Mouse (Mus musculus) left cerebral cortex, postnatal 25 days (tissue): Measurements from ENCODE around the gene Ccn6. TPM values are rescaled to one million over a fixed set of nuclear protein-coding genes. Genes with fewer than 3 reads are reported as not detected.
"Not testable (repeated sequence)": the region's sequence is repeated elsewhere in the genome, so short reads cannot be mapped to it uniquely, and the experiment has no call there.

Experiments
- DNase-seq, 2 experiments: peaks; one replicate each; pipeline ENCODE4 v3.0.0; 2022; ENCODE audit warnings: low spot score in 2 of 2, mixed read lengths in 1 of 2
- intact Hi-C: fragments of 180-260 bp; cut with DNase I; formaldehyde crosslinking; loops from one replicate; pipeline ENCODE4 v1.15.1; 2025
- total RNA-seq, 2 experiments: library from RNA; stranded (reverse); gene quantifications; 2 replicates each; pipeline ENCODE4 v1.2.3; 2021

Ccn6 gene
- total RNA-seq = under 1 TPM; 0.25 to 0.39 TPM

GRCm38 (mm10) chr10:39163694-39164093 is at the start of gene Ccn6:
Gene Ccn6, minus strand, starts transcription at chr10:39163794.
- intact Hi-C loops = no loop called here

GRCm38 (mm10) chr10:39210031-39210430 is 46.4 kb upstream of the Ccn6 start:
- intact Hi-C loops = no loop called here
- no peak for DNase-seq

More at GRCm38 (mm10) chr10:39163694-39164093, at the start of gene Ccn6:
- DNase-seq = no peak

GRCm38 (mm10) chr10:39209161-39210025 is 45.8 kb upstream of the Ccn6 start:
- intact Hi-C loops = no loop called here
- DNase-seq = peak; percentile 3 to 15

- intact Hi-C loops = no loop called here
- DNase-seq = no peak
Observed at GRCm38 (mm10) chr10:39208712-39209111, 45.1 kb upstream of the Ccn6 start.

- intact Hi-C loops = no loop called here
- DNase-seq = no peak
Observed at GRCm38 (mm10) chr10:39207310-39207855, 43.8 kb upstream of the Ccn6 start.

GRCm38 (mm10) chr10:39202490-39202889 is 38.9 kb upstream of the Ccn6 start:
- intact Hi-C loops = no loop called here
- DNase-seq = no peak

- intact Hi-C loops, DNase-seq: not testable (repeated sequence)
Observed at GRCm38 (mm10) chr10:39198216-39198615, 34.6 kb upstream of the Ccn6 start.

- intact Hi-C loops = no loop called here
- DNase-seq = no peak
Observed at GRCm38 (mm10) chr10:39192673-39193072, 29.1 kb upstream of the Ccn6 start.

- intact Hi-C loops = no loop called here
- DNase-seq = no peak
Observed at GRCm38 (mm10) chr10:39185545-39185906, 21.9 kb upstream of the Ccn6 start.

GRCm38 (mm10) chr10:39184864-39185544 is 21.4 kb upstream of the Ccn6 start:
- intact Hi-C loops = no loop called here
- peak; percentile 31 to 91 for DNase-seq

- intact Hi-C loops = no loop called here
- no peak for DNase-seq
Observed at GRCm38 (mm10) chr10:39176981-39177380, 13.4 kb upstream of the Ccn6 start.

GRCm38 (mm10) chr10:39173077-39173476 is 9.5 kb upstream of the Ccn6 start:
- DNase-seq = peak in 1 of 2 experiments; percentile 14

GRCm38 (mm10) chr10:39172540-39172931 is 8.9 kb upstream of the Ccn6 start:
- intact Hi-C loops = loop anchor here (5.0 kb wide), 2 partner anchors 55 to 560 kb away; partner anchors contain the start of gene Rev3l
- DNase-seq = no peak

More at GRCm38 (mm10) chr10:39173077-39173476, 9.5 kb upstream of the Ccn6 start:
- intact Hi-C loops = loop anchor here (5.0 kb wide), 2 partner anchors 54 to 559 kb away; partner anchors contain the start of gene Rev3l

GRCm38 (mm10) chr10:39171603-39172539 is 8.3 kb upstream of the Ccn6 start:
- intact Hi-C loops = loop anchor here (1.0 to 5.0 kb wide), 5 partner anchors 55 to 560 kb away; partner anchors contain the start of genes Fyn and Rev3l
- peak; percentile 88 to 92 for DNase-seq

- intact Hi-C loops = loop anchor here (1.0 to 5.0 kb wide), 5 partner anchors 56 to 561 kb away; partner anchors contain the start of genes Fyn and Rev3l
- DNase-seq = peak; percentile 93 to 96
Observed at GRCm38 (mm10) chr10:39171134-39171533, 7.5 kb upstream of the Ccn6 start.

- no peak for DNase-seq
- intact Hi-C loops = loop anchor here (1.0 to 5.0 kb wide), 5 partner anchors 57 to 562 kb away; partner anchors contain the start of genes Fyn and Rev3l
Observed at GRCm38 (mm10) chr10:39170706-39171105, 7.1 kb upstream of the Ccn6 start.

GRCm38 (mm10) chr10:39170181-39170580 is 6.6 kb upstream of the Ccn6 start:
- intact Hi-C loops = loop anchor here (2.0 to 5.0 kb wide), 3 partner anchors 57 to 562 kb away; partner anchors contain the start of genes Fyn and Rev3l
- peak; percentile 70 to 80 for DNase-seq

GRCm38 (mm10) chr10:39169642-39170041 is 6.0 kb upstream of the Ccn6 start:
- intact Hi-C loops = loop anchor here (2.0 to 5.0 kb wide), 3 partner anchors 58 to 563 kb away; partner anchors contain the start of genes Fyn and Rev3l
- DNase-seq = no peak

GRCm38 (mm10) chr10:39167611-39168010 is 4.0 kb upstream of the Ccn6 start:
- intact Hi-C loops = no loop called here
- no peak for DNase-seq
